Mouse (Mus musculus): ENCODE data around the gene Tada2a. TPM values are rescaled to one million over a fixed set of nuclear protein-coding genes. Genes with fewer than 3 reads are reported as not detected.

Gene Tada2a
- polyA plus RNA-seq, 1 experiment from 2014 or later, result 20.7 TPM

- H3K4me2 ChIP-seq (ENCODE audit: low read depth, low read length), result no peak overlapping the region
- H3K27me3 ChIP-seq (ENCODE audit: control insufficient read depth, insufficient read depth, low read length), result no peaks in the 10 kb centered on the region
- H3K9me3 ChIP-seq (replicated peaks; ENCODE audit: control insufficient read depth, low read length), result no peaks in the 10 kb centered on the region
- H3K9ac ChIP-seq (ENCODE audit: low read length), result no peak overlapping the region
- 87% methylated on average over 4 of the region's 4 CpGs for WGBS
- ATAC-seq (replicated peaks; ENCODE audit: extremely low read depth, insufficient read depth, low FRiP score), result no peak
- H3K4me1 ChIP-seq (ENCODE audit: control insufficient read depth, insufficient read depth, low read length), result peaks cover 6% of the 10 kb centered on the region
- no peak overlapping the region for H3K4me3 ChIP-seq (ENCODE audit: low read length)
- H3K27ac ChIP-seq (ENCODE audit: low read length), result no peak overlapping the region
- H3K36me3 ChIP-seq (ENCODE audit: control insufficient read depth, insufficient read depth), result peaks cover 23% of the 10 kb centered on the region
These were observed 12.0 kb downstream of the Tada2a start for GRCm38 (mm10) chr11:84117431-84117830.

GRCm38 (mm10) chr11:84116221-84116620, 13.2 kb downstream of the Tada2a start:
- 67% methylated on average over 2 of the region's 2 CpGs for WGBS
- peaks cover 23% of the 10 kb centered on the region for H3K36me3 ChIP-seq (ENCODE audit: control insufficient read depth, insufficient read depth)
- no peak overlapping the region for H3K4me3 ChIP-seq (ENCODE audit: low read length)
- no peaks in the 10 kb centered on the region for H3K9me3 ChIP-seq (replicated peaks; ENCODE audit: control insufficient read depth, low read length)
- no peaks in the 10 kb centered on the region for H3K27me3 ChIP-seq (ENCODE audit: control insufficient read depth, insufficient read depth, low read length)
- no peak for ATAC-seq (replicated peaks; ENCODE audit: extremely low read depth, insufficient read depth, low FRiP score)
- H3K9ac ChIP-seq (ENCODE audit: low read length), result no peak overlapping the region
- H3K4me2 ChIP-seq (ENCODE audit: low read depth, low read length), result no peak overlapping the region
- no peak overlapping the region for H3K27ac ChIP-seq (ENCODE audit: low read length)
- peaks cover 6% of the 10 kb centered on the region for H3K4me1 ChIP-seq (ENCODE audit: control insufficient read depth, insufficient read depth, low read length)

- H3K36me3 ChIP-seq (ENCODE audit: control insufficient read depth, insufficient read depth), result peaks cover 22% of the 10 kb centered on the region
- H3K9me3 ChIP-seq (replicated peaks; ENCODE audit: control insufficient read depth, low read length), result no peaks in the 10 kb centered on the region
- H3K4me2 ChIP-seq (ENCODE audit: low read depth, low read length), result no peak overlapping the region
- 42% methylated on average over 9 of the region's 9 CpGs for WGBS
- H3K4me1 ChIP-seq (ENCODE audit: control insufficient read depth, insufficient read depth, low read length), result peaks cover 6% of the 10 kb centered on the region
- H3K4me3 ChIP-seq (ENCODE audit: low read length), result no peak overlapping the region
- no peak for ATAC-seq (replicated peaks; ENCODE audit: extremely low read depth, insufficient read depth, low FRiP score)
- H3K27ac ChIP-seq (ENCODE audit: low read length), result no peak overlapping the region
- H3K9ac ChIP-seq (ENCODE audit: low read length), result no peak overlapping the region
- H3K27me3 ChIP-seq (ENCODE audit: control insufficient read depth, insufficient read depth, low read length), result no peaks in the 10 kb centered on the region
These were observed 13.8 kb downstream of the Tada2a start for GRCm38 (mm10) chr11:84115646-84116045.

- WGBS, result 89% methylated on average over 5 of the region's 5 CpGs
- no peak for ATAC-seq (replicated peaks; ENCODE audit: extremely low read depth, insufficient read depth, low FRiP score)
- peaks cover 16% of the 10 kb centered on the region for H3K36me3 ChIP-seq (ENCODE audit: control insufficient read depth, insufficient read depth)
These were observed 15.8 kb downstream of the Tada2a start for GRCm38 (mm10) chr11:84113623-84114022.

GRCm38 (mm10) chr11:84107137-84107536, 22.3 kb downstream of the Tada2a start:
- ATAC-seq (replicated peaks; ENCODE audit: extremely low read depth, insufficient read depth, low FRiP score), result no peak
- H3K27me3 ChIP-seq (ENCODE audit: control insufficient read depth, insufficient read depth, low read length), result no peaks in the 10 kb centered on the region
- no peak overlapping the region for H3K27ac ChIP-seq (ENCODE audit: low read length)
- H3K4me3 ChIP-seq (ENCODE audit: low read length), result no peak overlapping the region
- no peaks in the 10 kb centered on the region for H3K9me3 ChIP-seq (replicated peaks; ENCODE audit: control insufficient read depth, low read length)
- H3K4me2 ChIP-seq (ENCODE audit: low read depth, low read length), result no peak overlapping the region
- H3K36me3 ChIP-seq (ENCODE audit: control insufficient read depth, insufficient read depth), result peaks cover 33% of the 10 kb centered on the region
- no peak overlapping the region for H3K9ac ChIP-seq (ENCODE audit: low read length)
- no peaks in the 10 kb centered on the region for H3K4me1 ChIP-seq (ENCODE audit: control insufficient read depth, insufficient read depth, low read length)
- 63% methylated on average over 2 of the region's 2 CpGs for WGBS

More at GRCm38 (mm10) chr11:84113623-84114022, 15.8 kb downstream of the Tada2a start:
- H3K9ac ChIP-seq (ENCODE audit: low read length), result no peak overlapping the region
- no peak overlapping the region for H3K4me3 ChIP-seq (ENCODE audit: low read length)
- no peak overlapping the region for H3K27ac ChIP-seq (ENCODE audit: low read length)
- no peaks in the 10 kb centered on the region for H3K9me3 ChIP-seq (replicated peaks; ENCODE audit: control insufficient read depth, low read length)
- no peaks in the 10 kb centered on the region for H3K27me3 ChIP-seq (ENCODE audit: control insufficient read depth, insufficient read depth, low read length)
- peaks cover 6% of the 10 kb centered on the region for H3K4me1 ChIP-seq (ENCODE audit: control insufficient read depth, insufficient read depth, low read length)
- no peak overlapping the region for H3K4me2 ChIP-seq (ENCODE audit: low read depth, low read length)

GRCm38 (mm10) chr11:84104036-84104435, 25.4 kb downstream of the Tada2a start:
- no peak for ATAC-seq (replicated peaks; ENCODE audit: extremely low read depth, insufficient read depth, low FRiP score)
- WGBS, result 92% methylated on average over 6 of the region's 6 CpGs
- peaks cover 31% of the 10 kb centered on the region for H3K36me3 ChIP-seq (ENCODE audit: control insufficient read depth, insufficient read depth)

GRCm38 (mm10) chr11:84101182-84101581, 28.2 kb downstream of the Tada2a start:
- Histone ChIP-seq H3K4me2 (ENCODE audit: low read depth, low read length) (no peak overlapping the region), H3K27ac (ENCODE audit: low read length) (no peak overlapping the region), H3K4me3 (ENCODE audit: low read length) (no peak overlapping the region), H3K9me3 (replicated peaks; ENCODE audit: control insufficient read depth, low read length) (no peaks in the 10 kb centered on the region), H3K36me3 (ENCODE audit: control insufficient read depth, insufficient read depth) (peaks cover 19% of the 10 kb centered on the region), H3K9ac (ENCODE audit: low read length) (no peak overlapping the region), H3K4me1 (ENCODE audit: control insufficient read depth, insufficient read depth, low read length) (peaks cover 4% of the 10 kb centered on the region; the same call in 1 of the 2 replicates), H3K27me3 (ENCODE audit: control insufficient read depth, insufficient read depth, low read length) (no peaks in the 10 kb centered on the region)
- no peak for ATAC-seq (replicated peaks; ENCODE audit: extremely low read depth, insufficient read depth, low FRiP score)

More at GRCm38 (mm10) chr11:84104036-84104435, 25.4 kb downstream of the Tada2a start:
- Histone ChIP-seq H3K27me3 (ENCODE audit: control insufficient read depth, insufficient read depth, low read length) (no peaks in the 10 kb centered on the region), H3K27ac (ENCODE audit: low read length) (no peak overlapping the region), H3K4me3 (ENCODE audit: low read length) (no peak overlapping the region), H3K9me3 (replicated peaks; ENCODE audit: control insufficient read depth, low read length) (no peaks in the 10 kb centered on the region), H3K9ac (ENCODE audit: low read length) (no peak overlapping the region), H3K4me1 (ENCODE audit: control insufficient read depth, insufficient read depth, low read length) (peaks cover 4% of the 10 kb centered on the region; the same call in 1 of the 2 replicates), H3K4me2 (ENCODE audit: low read depth, low read length) (no peak overlapping the region)

GRCm38 (mm10) chr11:84097251-84097998, 32.0 kb downstream of the Tada2a start:
- Histone ChIP-seq H3K27ac (ENCODE audit: low read length) (no peak overlapping the region), H3K4me3 (ENCODE audit: low read length) (no peak overlapping the region), H3K9ac (ENCODE audit: low read length) (no peak overlapping the region), H3K27me3 (ENCODE audit: control insufficient read depth, insufficient read depth, low read length) (no peaks in the 10 kb centered on the region), H3K4me1 (ENCODE audit: control insufficient read depth, insufficient read depth, low read length) (peaks cover 4% of the 10 kb centered on the region; the same call in 1 of the 2 replicates), H3K36me3 (ENCODE audit: control insufficient read depth, insufficient read depth) (peaks cover 5% of the 10 kb centered on the region; the same call in 1 of the 2 replicates), H3K4me2 (ENCODE audit: low read depth, low read length) (no peak overlapping the region), H3K9me3 (replicated peaks; ENCODE audit: control insufficient read depth, low read length) (no peaks in the 10 kb centered on the region)
- 70% methylated on average over 5 of the region's 5 CpGs for WGBS
- ATAC-seq (replicated peaks; ENCODE audit: extremely low read depth, insufficient read depth, low FRiP score), result no peak

- no peak for ATAC-seq (replicated peaks; ENCODE audit: extremely low read depth, insufficient read depth, low FRiP score)
- peaks cover 3% of the 10 kb centered on the region; the same call in 1 of the 2 replicates for H3K36me3 ChIP-seq (ENCODE audit: control insufficient read depth, insufficient read depth)
- H3K4me3 ChIP-seq (ENCODE audit: low read length), result no peak overlapping the region
- 71% methylated on average over 4 of the region's 4 CpGs for WGBS
- H3K27ac ChIP-seq (ENCODE audit: low read length), result no peak overlapping the region
- no peak overlapping the region for H3K9ac ChIP-seq (ENCODE audit: low read length)
- no peaks in the 10 kb centered on the region; the same call in 1 of the 2 replicates for H3K4me1 ChIP-seq (ENCODE audit: control insufficient read depth, insufficient read depth, low read length)
- no peak overlapping the region for H3K4me2 ChIP-seq (ENCODE audit: low read depth, low read length)
- H3K9me3 ChIP-seq (replicated peaks; ENCODE audit: control insufficient read depth, low read length), result no peaks in the 10 kb centered on the region
- H3K27me3 ChIP-seq (ENCODE audit: control insufficient read depth, insufficient read depth, low read length), result no peaks in the 10 kb centered on the region
These were observed 34.3 kb downstream of the Tada2a start for GRCm38 (mm10) chr11:84095084-84095483.
